Mouse (Mus musculus) lung, embryonic 14.5 days (tissue): ENCODE measurements around the gene Ugt1a6b. TPM values are rescaled to one million over a fixed set of nuclear protein-coding genes. Genes with fewer than 3 reads are reported as not detected.
"Not testable (repeated sequence)": the region's sequence is repeated elsewhere in the genome, so short reads cannot be mapped to it uniquely, and the experiment has no call there.

Experiments
- ATAC-seq: fragments of 200-750 bp; cut with Nextera tagmentation; 2 replicates; pipeline ENCODE4 v1.8.0; 2017; ENCODE audit warnings: mild to moderate bottlenecking, moderate TSS enrichment, moderate library complexity; ENCODE audit not compliant: insufficient read depth
- DNase-seq: peaks from one replicate; pipeline ENCODE4 v3.0.0-alpha.2; 2015
- H3K27ac ChIP-seq: fragments of 300-500 bp; sonication (generic); 2 replicates; pipeline ENCODE4 v1.5.1; 2014; ENCODE audit warnings: low read depth, mild to moderate bottlenecking, moderate library complexity
- H3K27me3 ChIP-seq: fragments of 300-500 bp; sonication (generic); 2 replicates; pipeline ENCODE4 v1.6.1; 2014; ENCODE audit warnings: low read length, control low read depth; ENCODE audit not compliant: insufficient read depth
- H3K36me3 ChIP-seq: fragments of 300-500 bp; sonication (generic); 2 replicates; pipeline ENCODE4 v1.6.1; 2014; ENCODE audit warnings: control low read depth; ENCODE audit not compliant: insufficient read depth
- H3K4me1 ChIP-seq: fragments of 300-500 bp; sonication (generic); 2 replicates; pipeline ENCODE4 v1.6.1; 2014; ENCODE audit warnings: antibody characterized with exemption, control low read depth; ENCODE audit not compliant: insufficient read depth
- H3K4me2 ChIP-seq: fragments of 300-500 bp; sonication (generic); 2 replicates; pipeline ENCODE4 v1.6.1; 2014; ENCODE audit warnings: mild to moderate bottlenecking
- H3K4me3 ChIP-seq: fragments of 300-500 bp; sonication (generic); 2 replicates; pipeline ENCODE4 v1.5.1; 2014; ENCODE audit warnings: low read depth, low read length
- H3K9ac ChIP-seq: fragments of 300-500 bp; sonication (generic); 2 replicates; pipeline ENCODE4 v1.6.1; 2014
- H3K9me3 ChIP-seq: fragments of 300-500 bp; sonication (generic); 2 replicates; pipeline ENCODE4 v1.6.1; 2016; ENCODE audit warnings: low read depth, low read length, control low read depth
- CTCF ChIP-seq: IDR thresholded peaks from 2 replicates; pipeline ENCODE4 v1.5.1; 2016; ENCODE audit warnings: antibody characterized with exemption, low read depth
- WGBS: fragments of 180-500 bp; shearing (Covaris S2); extraction: QIAGEN DNeasy Blood & Tissue Kit; methylation state at CpG from one replicate; pipeline ENCODE4 v1.1.7; 2014; 5-methylcytosine and 5-hydroxymethylcytosine counted together
- polyA plus RNA-seq: library from polyadenylated mRNA; unstranded; fragments of >200 nt; fragmentation: Nextera tagmentation; extraction: Ambion mirVana; gene quantifications from 2 replicates; pipeline ENCODE4 v1.2.1, GENCODE M21; 2014

Ugt1a6b gene
- polyA plus RNA-seq, 1 experiment from 2014 or later: not detected

- TF ChIP-seq CTCF: no peak
- no peak for DNase-seq
- no peak for ATAC-seq
These were observed 117.3 kb downstream of the Ugt1a6b start for GRCm38 (mm10) chr1:88220336-88220735.

GRCm38 (mm10) chr1:88222216-88222615 is 119.2 kb downstream of the Ugt1a6b start:
- Histone ChIP-seq H3K9ac (no peak overlapping the region), H3K4me2 (no peak overlapping the region), H3K9me3 (peaks cover 28% of the 10 kb centered on the region), H3K36me3 (no peaks in the 10 kb centered on the region), H3K27me3 (no peaks in the 10 kb centered on the region), H3K27ac (no peak overlapping the region), H3K4me1 (no peaks in the 10 kb centered on the region), H3K4me3 (no peak overlapping the region)
- WGBS: 39% methylated on average over 2 of the region's 2 CpGs
- no peak for TF ChIP-seq CTCF
- DNase-seq (no peak), ATAC-seq (no peak)

More at GRCm38 (mm10) chr1:88220336-88220735, 117.3 kb downstream of the Ugt1a6b start:
- Histone ChIP-seq H3K9ac (no peak overlapping the region), H3K4me2 (no peak overlapping the region), H3K4me1 (no peaks in the 10 kb centered on the region), H3K27me3 (no peaks in the 10 kb centered on the region), H3K4me3 (no peak overlapping the region), H3K36me3 (no peaks in the 10 kb centered on the region), H3K9me3 (peaks cover 26% of the 10 kb centered on the region), H3K27ac (no peak overlapping the region)

GRCm38 (mm10) chr1:88223011-88223515 is 120.0 kb downstream of the Ugt1a6b start:
- H3K36me3 ChIP-seq, H3K4me1 ChIP-seq, H3K27ac ChIP-seq, H3K4me3 ChIP-seq, H3K9ac ChIP-seq, DNase-seq, ATAC-seq, H3K4me2 ChIP-seq, H3K27me3 ChIP-seq: not testable (repeated sequence)
- peaks cover 31% of the 10 kb centered on the region for H3K9me3 ChIP-seq

- TF ChIP-seq CTCF: no peak
- DNase-seq: no peak
- Histone ChIP-seq H3K9ac (no peak overlapping the region), H3K4me1 (no peaks in the 10 kb centered on the region), H3K4me2 (no peak overlapping the region), H3K36me3 (no peaks in the 10 kb centered on the region), H3K27me3 (no peaks in the 10 kb centered on the region), H3K4me3 (no peak overlapping the region), H3K27ac (no peak overlapping the region), H3K9me3 (peaks cover 36% of the 10 kb centered on the region)
- ATAC-seq: no peak
- 41% methylated on average over 1 of the region's 1 CpGs for WGBS
These were observed 120.5 kb downstream of the Ugt1a6b start for GRCm38 (mm10) chr1:88223591-88223990.

GRCm38 (mm10) chr1:88224029-88224776 is 121.2 kb downstream of the Ugt1a6b start:
- ATAC-seq (no peak), DNase-seq (no peak)
- no peak overlapping the region for H3K27ac ChIP-seq
- H3K9me3 ChIP-seq: peaks cover 41% of the 10 kb centered on the region
- no peak overlapping the region for H3K4me3 ChIP-seq
- H3K4me1 ChIP-seq: no peaks in the 10 kb centered on the region
- WGBS: 65% methylated on average over 2 of the region's 2 CpGs
- no peak for TF ChIP-seq CTCF
- H3K27me3 ChIP-seq: no peaks in the 10 kb centered on the region
- H3K4me2 ChIP-seq: no peak overlapping the region
- no peaks in the 10 kb centered on the region for H3K36me3 ChIP-seq
- H3K9ac ChIP-seq: no peak overlapping the region

GRCm38 (mm10) chr1:88225301-88225700 is 122.2 kb downstream of the Ugt1a6b start:
- WGBS: 41% methylated on average over 2 of the region's 2 CpGs
- ATAC-seq, H3K4me1 ChIP-seq, H3K4me3 ChIP-seq, DNase-seq, H3K9ac ChIP-seq, H3K36me3 ChIP-seq, H3K4me2 ChIP-seq, H3K27me3 ChIP-seq, H3K27ac ChIP-seq: not testable (repeated sequence)
- H3K9me3 ChIP-seq: peaks cover 52% of the 10 kb centered on the region

- ATAC-seq (no peak), DNase-seq (no peak)
- no peak overlapping the region for H3K9ac ChIP-seq
- no peak overlapping the region for H3K4me2 ChIP-seq
- H3K4me1 ChIP-seq: no peaks in the 10 kb centered on the region
- no peak overlapping the region for H3K27ac ChIP-seq
- no peak for TF ChIP-seq CTCF
- H3K4me3 ChIP-seq: no peak overlapping the region
- peaks cover 56% of the 10 kb centered on the region for H3K9me3 ChIP-seq
- no peaks in the 10 kb centered on the region for H3K36me3 ChIP-seq
- H3K27me3 ChIP-seq: no peaks in the 10 kb centered on the region
These were observed 122.7 kb downstream of the Ugt1a6b start for GRCm38 (mm10) chr1:88225741-88226140.
